Mouse (Mus musculus) forebrain, embryonic 10.5 days (tissue): Measurements from ENCODE around the gene Acad11. TPM values are rescaled to one million over a fixed set of nuclear protein-coding genes. Genes with fewer than 3 reads are reported as not detected.
A peak's percentile ranks its signal among the peaks of the same experiment; 100 is the strongest.

Experiments
- DNase-seq: peaks from one replicate; pipeline ENCODE4 v3.0.0-alpha.2; 2017; ENCODE audit warnings: low spot score; ENCODE audit errors: extremely low spot score
- H3K27ac ChIP-seq: fragments of 300-500 bp; sonication (generic); 2 replicates; pipeline ENCODE4 v1.5.1; 2016; ENCODE audit warnings: mild to moderate bottlenecking
- H3K27me3 ChIP-seq: fragments of 300-500 bp; sonication (generic); 2 replicates; pipeline ENCODE4 v1.6.1; 2016; ENCODE audit warnings: mild to moderate bottlenecking; ENCODE audit not compliant: poor library complexity, severe bottlenecking
- H3K36me3 ChIP-seq: fragments of 300-500 bp; sonication (generic); replicated peaks from 2 replicates; pipeline ENCODE4 v1.6.1; 2016; ENCODE audit warnings: mild to moderate bottlenecking, moderate library complexity
- H3K4me1 ChIP-seq: fragments of 300-500 bp; sonication (generic); 2 replicates; pipeline ENCODE4 v1.6.1; 2016
- H3K4me3 ChIP-seq: fragments of 300-500 bp; sonication (generic); 2 replicates; pipeline ENCODE4 v1.5.1; 2016; ENCODE audit warnings: mild to moderate bottlenecking, moderate library complexity
- H3K9me3 ChIP-seq: fragments of 300-500 bp; sonication (generic); 2 replicates; pipeline ENCODE4 v1.6.1; 2016; ENCODE audit warnings: mild to moderate bottlenecking, moderate library complexity
- WGBS: fragments of 180-500 bp; shearing (Covaris S2); methylation state at CpG from one replicate; pipeline ENCODE4 v1.1.7; 2016; 5-methylcytosine and 5-hydroxymethylcytosine counted together
- polyA plus RNA-seq: library from polyadenylated mRNA; unstranded; fragments of >200 nt; fragmentation: Nextera tagmentation; extraction: Ambion mirVana; gene quantifications from 2 replicates; pipeline ENCODE4 v1.2.1, GENCODE M21; 2016

The Acad11 gene
- polyA plus RNA-seq, 1 experiment from 2014 or later = 9.0 TPM

- no peak for DNase-seq
- no peaks in the 10 kb centered on the region for H3K27me3 ChIP-seq
- H3K27ac ChIP-seq = no peak overlapping the region
- 88% methylated on average over 5 of the region's 5 CpGs for WGBS
- H3K36me3 ChIP-seq = no peaks in the 10 kb centered on the region
- no peak overlapping the region for H3K4me3 ChIP-seq
- peaks cover 13% of the 10 kb centered on the region for H3K4me1 ChIP-seq
- no peaks in the 10 kb centered on the region for H3K9me3 ChIP-seq
Observed at GRCm38 (mm10) chr9:104098256-104098655, 35.1 kb downstream of the Acad11 start.

- H3K9me3 ChIP-seq = no peaks in the 10 kb centered on the region
- H3K27me3 ChIP-seq = no peaks in the 10 kb centered on the region
- H3K4me1 ChIP-seq = peaks cover 16% of the 10 kb centered on the region
- WGBS = 89% methylated on average over 11 of the region's 11 CpGs
- H3K27ac ChIP-seq = no peak overlapping the region
- H3K36me3 ChIP-seq = no peaks in the 10 kb centered on the region
- no peak overlapping the region for H3K4me3 ChIP-seq
- no peak for DNase-seq
Observed at GRCm38 (mm10) chr9:104099060-104099459, 35.9 kb downstream of the Acad11 start.

- H3K36me3 ChIP-seq = no peaks in the 10 kb centered on the region
- WGBS = 57% methylated on average over 7 of the region's 7 CpGs
- H3K27ac ChIP-seq = no peak overlapping the region
- DNase-seq = no peak
- no peaks in the 10 kb centered on the region for H3K9me3 ChIP-seq
- H3K27me3 ChIP-seq = no peaks in the 10 kb centered on the region
- H3K4me3 ChIP-seq = no peak overlapping the region
- peaks cover 16% of the 10 kb centered on the region for H3K4me1 ChIP-seq
Observed at GRCm38 (mm10) chr9:104100822-104101221, 37.6 kb downstream of the Acad11 start.

- no peak for DNase-seq
- Histone ChIP-seq H3K4me3 (no peak overlapping the region), H3K27me3 (no peaks in the 10 kb centered on the region), H3K36me3 (no peaks in the 10 kb centered on the region), H3K4me1 (peaks cover 16% of the 10 kb centered on the region), H3K9me3 (no peaks in the 10 kb centered on the region), H3K27ac (no peak overlapping the region)
- 31% methylated on average over 3 of the region's 3 CpGs for WGBS
Observed at GRCm38 (mm10) chr9:104101458-104101857, 38.3 kb downstream of the Acad11 start.

- peaks cover 16% of the 10 kb centered on the region for H3K4me1 ChIP-seq
- H3K9me3 ChIP-seq = no peaks in the 10 kb centered on the region
- H3K36me3 ChIP-seq = no peaks in the 10 kb centered on the region
- H3K27ac ChIP-seq = no peak overlapping the region
- H3K27me3 ChIP-seq = no peaks in the 10 kb centered on the region
- 26% methylated on average over 6 of the region's 6 CpGs for WGBS
- no peak overlapping the region for H3K4me3 ChIP-seq
- no peak for DNase-seq
Observed at GRCm38 (mm10) chr9:104102301-104102700, 39.1 kb downstream of the Acad11 start.

- Histone ChIP-seq H3K27ac (no peak overlapping the region), H3K4me3 (no peak overlapping the region), H3K9me3 (no peaks in the 10 kb centered on the region), H3K4me1 (peaks cover 16% of the 10 kb centered on the region), H3K27me3 (no peaks in the 10 kb centered on the region), H3K36me3 (no peaks in the 10 kb centered on the region)
- WGBS = 20% methylated on average over 2 of the region's 2 CpGs
- DNase-seq = no peak
Observed at GRCm38 (mm10) chr9:104102901-104103300, 39.7 kb downstream of the Acad11 start.

GRCm38 (mm10) chr9:104104986-104105385, 41.8 kb downstream of the Acad11 start:
- DNase-seq = no peak
- Histone ChIP-seq H3K4me3 (no peak overlapping the region), H3K4me1 (peaks cover 16% of the 10 kb centered on the region), H3K27me3 (no peaks in the 10 kb centered on the region), H3K36me3 (no peaks in the 10 kb centered on the region), H3K9me3 (no peaks in the 10 kb centered on the region), H3K27ac (no peak overlapping the region)
- WGBS = 90% methylated on average over 2 of the region's 2 CpGs

GRCm38 (mm10) chr9:104106930-104107329, 43.8 kb downstream of the Acad11 start:
- Histone ChIP-seq H3K27ac (no peak overlapping the region), H3K27me3 (no peaks in the 10 kb centered on the region), H3K36me3 (no peaks in the 10 kb centered on the region), H3K4me1 (peaks cover 16% of the 10 kb centered on the region), H3K9me3 (no peaks in the 10 kb centered on the region; the same call in 1 of the 2 replicates), H3K4me3 (no peak overlapping the region)
- 92% methylated on average over 9 of the region's 9 CpGs for WGBS
- DNase-seq = no peak

- Histone ChIP-seq H3K4me1 (peaks cover 10% of the 10 kb centered on the region), H3K36me3 (no peaks in the 10 kb centered on the region), H3K4me3 (no peak overlapping the region), H3K27ac (no peak overlapping the region), H3K9me3 (no peaks in the 10 kb centered on the region; the same call in 1 of the 2 replicates), H3K27me3 (no peaks in the 10 kb centered on the region)
- DNase-seq = no peak
- 86% methylated on average over 6 of the region's 6 CpGs for WGBS
Observed at GRCm38 (mm10) chr9:104107482-104107881, 44.3 kb downstream of the Acad11 start.

- H3K9me3 ChIP-seq = no peaks in the 10 kb centered on the region; the same call in 1 of the 2 replicates
- H3K4me3 ChIP-seq = no peak overlapping the region
- DNase-seq = no peak
- H3K36me3 ChIP-seq = no peaks in the 10 kb centered on the region
- no peak overlapping the region for H3K27ac ChIP-seq
- H3K27me3 ChIP-seq = no peaks in the 10 kb centered on the region
- 66% methylated on average over 2 of the region's 2 CpGs for WGBS
- no peaks in the 10 kb centered on the region for H3K4me1 ChIP-seq
Observed at GRCm38 (mm10) chr9:104108571-104109143, 45.5 kb downstream of the Acad11 start.

GRCm38 (mm10) chr9:104109151-104109550, 46.0 kb downstream of the Acad11 start:
- 90% methylated on average over 5 of the region's 5 CpGs for WGBS
- DNase-seq = no peak
- H3K4me1 ChIP-seq = no peaks in the 10 kb centered on the region
- no peaks in the 10 kb centered on the region for H3K27me3 ChIP-seq
- no peak overlapping the region for H3K4me3 ChIP-seq
- H3K9me3 ChIP-seq = no peaks in the 10 kb centered on the region; the same call in 1 of the 2 replicates
- no peak overlapping the region for H3K27ac ChIP-seq
- no peaks in the 10 kb centered on the region for H3K36me3 ChIP-seq

- Histone ChIP-seq H3K4me1 (peaks cover 47% of the 10 kb centered on the region), H3K4me3 (no peak overlapping the region), H3K36me3 (no peaks in the 10 kb centered on the region), H3K27ac (peak overlapping the region; percentile 27), H3K27me3 (no peaks in the 10 kb centered on the region), H3K9me3 (no peaks in the 10 kb centered on the region)
- DNase-seq = no peak
- 79% methylated on average over 5 of the region's 5 CpGs for WGBS
Observed at GRCm38 (mm10) chr9:104123101-104123500, 59.9 kb downstream of the Acad11 start.

GRCm38 (mm10) chr9:104123622-104124021, 60.4 kb downstream of the Acad11 start:
- no peaks in the 10 kb centered on the region for H3K36me3 ChIP-seq
- no peak overlapping the region for H3K4me3 ChIP-seq
- no peaks in the 10 kb centered on the region for H3K27me3 ChIP-seq
- no peak for DNase-seq
- WGBS = 57% methylated on average over 5 of the region's 5 CpGs
- H3K4me1 ChIP-seq = peaks cover 52% of the 10 kb centered on the region
- no peaks in the 10 kb centered on the region for H3K9me3 ChIP-seq
- 0 out of 2 replicates have a peak overlapping the region, but pooled peaks have one; percentile 48 for H3K27ac ChIP-seq

- DNase-seq = no peak
- H3K9me3 ChIP-seq = no peaks in the 10 kb centered on the region
- WGBS = 84% methylated on average over 3 of the region's 3 CpGs
- H3K4me1 ChIP-seq = peaks cover 57% of the 10 kb centered on the region
- H3K27me3 ChIP-seq = no peaks in the 10 kb centered on the region
- H3K4me3 ChIP-seq = no peak within 1 kb of the TSS
- peak within 1 kb of the TSS; percentile 75 for H3K27ac ChIP-seq
- no peaks in the 10 kb centered on the region for H3K36me3 ChIP-seq
Observed at GRCm38 (mm10) chr9:104126833-104127232, 63.7 kb downstream of the Acad11 start, which contains the start of gene Ackr4. Gene Ackr4, minus strand, starts transcription at chr9:104126933.
